Comparison of ENCODE assay signal across 8 mouse cellular contexts in genomic region chr7:127921516-127921915, GRCm38 (mm10). TPM values are rescaled to one million over a fixed set of nuclear protein-coding genes. Genes with fewer than 3 reads are reported as not detected.
DNase-seq lines count a peak whose midpoint lies in the region; ATAC-seq and TF ChIP-seq lines count a peak whose summit lies in the region.

No protein-coding gene starts in this region.

- DNase-seq in gastrocnemius, adult 2 months, result no peak
- no peak for DNase-seq in gastrocnemius, postnatal 25 days
- peak; percentile 14 for DNase-seq in midbrain, postnatal 0 days (ENCODE audit: low spot score)
- DNase-seq in retina, postnatal 1 day, result peak; percentile 42
- DNase-seq in c-Kit-positive CD71-positive TER-119-positive erythroid progenitor cells, embryonic 14.5 days (ENCODE audit: low spot score), result no peak

- H3K4me1 ChIP-seq in midbrain, postnatal 0 days (ENCODE audit: insufficient read depth, low read length), result no peaks in the 10 kb centered on the region
- no peaks in the 10 kb centered on the region for H3K4me1 ChIP-seq in midbrain, embryonic 16.5 days (ENCODE audit: control insufficient read depth, insufficient read depth, low read length)
- H3K4me1 ChIP-seq in neural tube, embryonic 15.5 days, result no peaks in the 10 kb centered on the region

- peak; percentile 45 for TF ChIP-seq CTCF in gastrocnemius, adult 2 months (IDR thresholded peaks at IDR 0.05)
- TF ChIP-seq CTCF in midbrain, postnatal 0 days (IDR thresholded peaks at IDR 0.05), result peak; percentile 48

- no peaks in the 10 kb centered on the region for H3K9me3 ChIP-seq in midbrain, postnatal 0 days (ENCODE audit: low read length)
- no peaks in the 10 kb centered on the region for H3K9me3 ChIP-seq in midbrain, embryonic 16.5 days (replicated peaks; ENCODE audit: control insufficient read depth, low read length, poor library complexity, severe bottlenecking)
- H3K9me3 ChIP-seq in neural tube, embryonic 15.5 days (replicated peaks), result no peaks in the 10 kb centered on the region

- intact Hi-C loops in gastrocnemius, adult 2 months (cut with DNase I), result no loop called here

- no peak overlapping the region for H3K9ac ChIP-seq in midbrain, postnatal 0 days (replicated peaks; ENCODE audit: low read length, poor library complexity, severe bottlenecking)
- no peak overlapping the region for H3K9ac ChIP-seq in midbrain, embryonic 16.5 days (ENCODE audit: low read depth, low read length)
- no peak overlapping the region for H3K9ac ChIP-seq in neural tube, embryonic 15.5 days (replicated peaks)

- H3K4me3 ChIP-seq in gastrocnemius, adult 2 months, result no peak overlapping the region
- H3K4me3 ChIP-seq in midbrain, postnatal 0 days (ENCODE audit: low read depth, low read length), result no peak overlapping the region
- no peak overlapping the region for H3K4me3 ChIP-seq in midbrain, embryonic 16.5 days (ENCODE audit: low read depth, low read length)
- no peak overlapping the region for H3K4me3 ChIP-seq in neural tube, embryonic 15.5 days (replicated peaks)

- ATAC-seq in midbrain, postnatal 0 days (ENCODE audit: low FRiP score), result no peak
- no peak for ATAC-seq in midbrain, embryonic 16.5 days
- ATAC-seq in granulocyte monocyte progenitor cell, adult 5-6 weeks (replicated peaks; ENCODE audit: poor library complexity, severe bottlenecking), result peak; percentile 46
- no peak for ATAC-seq in neural tube, embryonic 15.5 days (ENCODE audit: low FRiP score)

- H3K27me3 ChIP-seq in midbrain, postnatal 0 days (ENCODE audit: insufficient read depth, low read length), result no peaks in the 10 kb centered on the region
- no peaks in the 10 kb centered on the region for H3K27me3 ChIP-seq in midbrain, embryonic 16.5 days (ENCODE audit: control insufficient read depth, insufficient read depth, low read depth, low read length)
- no peaks in the 10 kb centered on the region for H3K27me3 ChIP-seq in neural tube, embryonic 15.5 days (replicated peaks)

- H3K27ac ChIP-seq in gastrocnemius, adult 2 months, result no peak overlapping the region
- no peak overlapping the region for H3K27ac ChIP-seq in midbrain, postnatal 0 days (ENCODE audit: low read depth, low read length)
- no peak overlapping the region for H3K27ac ChIP-seq in midbrain, embryonic 16.5 days (ENCODE audit: low read length)
- no peak overlapping the region for H3K27ac ChIP-seq in neural tube, embryonic 15.5 days (replicated peaks)

- WGBS in midbrain, postnatal 0 days, result 65% methylated on average over 8 of the region's 8 CpGs
- WGBS in midbrain, embryonic 16.5 days, result 61% methylated on average over 8 of the region's 8 CpGs
- WGBS in neural tube, embryonic 15.5 days, result 66% methylated on average over 8 of the region's 8 CpGs

- H3K4me2 ChIP-seq in midbrain, postnatal 0 days (ENCODE audit: low read depth, low read length, poor library complexity, severe bottlenecking), result no peak overlapping the region
- no peak overlapping the region for H3K4me2 ChIP-seq in midbrain, embryonic 16.5 days (ENCODE audit: low read length)
- no peak overlapping the region for H3K4me2 ChIP-seq in neural tube, embryonic 15.5 days

- peaks cover 40% of the 10 kb centered on the region for H3K36me3 ChIP-seq in midbrain, postnatal 0 days (ENCODE audit: insufficient read depth, low read length)
- peaks cover 9% of the 10 kb centered on the region for H3K36me3 ChIP-seq in midbrain, embryonic 16.5 days (ENCODE audit: control insufficient read depth, insufficient read depth, low read length)
- H3K36me3 ChIP-seq in neural tube, embryonic 15.5 days, result peaks cover 66% of the 10 kb centered on the region

RNA-seq across cellular contexts. Expression of gene Prss8, which starts 8.4 kb away (rescaled TPM):
- total RNA-seq in gastrocnemius, adult 2 months (2021), result not detected
- not detected for total RNA-seq in gastrocnemius, postnatal 25 days (2021)
- 0.90 and 2.7 TPM in 2 replicates for total RNA-seq in midbrain, postnatal 0 days (2014; rRNA removed)
- 0.37 and 0.69 TPM in 2 replicates for polyA plus RNA-seq in midbrain, postnatal 0 days (2015; fragmentation: Nextera tagmentation; extraction: Ambion mirVana)
- 0.20 and 0.27 TPM in 2 replicates for polyA plus RNA-seq in midbrain, embryonic 16.5 days (2015; fragmentation: Nextera tagmentation; extraction: Ambion mirVana)
- not detected in 2 replicates for total RNA-seq in granulocyte monocyte progenitor cell, adult 5-6 weeks (2014; fragmentation: Nextera tagmentation)
- total RNA-seq in granulocyte monocyte progenitor cell, adult 5-6 weeks (2017), result 0.52 TPM in 1 of 2 replicates, not detected in the other
- polyA plus RNA-seq in neural tube, embryonic 15.5 days (2015; fragmentation: Nextera tagmentation; extraction: Ambion mirVana), result 0.40 and 5.1 TPM in 2 replicates

RNA-seq across cellular contexts. Expression of gene Kat8, which starts 9.2 kb away (rescaled TPM):
- 10 to 100 TPM; 24.3 to 26.6 TPM for total RNA-seq in gastrocnemius, adult 2 months (2021)
- total RNA-seq in gastrocnemius, postnatal 25 days (2021), result 10 to 100 TPM; 19.9 to 20.0 TPM
- 28.1 and 33.7 TPM in 2 replicates for total RNA-seq in midbrain, postnatal 0 days (2014; rRNA removed)
- 34.8 TPM in 2 replicates for polyA plus RNA-seq in midbrain, postnatal 0 days (2015; fragmentation: Nextera tagmentation; extraction: Ambion mirVana)
- polyA plus RNA-seq in midbrain, embryonic 16.5 days (2015; fragmentation: Nextera tagmentation; extraction: Ambion mirVana), result 46.9 and 48.3 TPM in 2 replicates
- 20.4 and 25.0 TPM in 2 replicates for total RNA-seq in granulocyte monocyte progenitor cell, adult 5-6 weeks (2014; fragmentation: Nextera tagmentation)
- 18.1 and 21.0 TPM in 2 replicates for total RNA-seq in granulocyte monocyte progenitor cell, adult 5-6 weeks (2017)
- 41.3 and 46.1 TPM in 2 replicates for polyA plus RNA-seq in neural tube, embryonic 15.5 days (2015; fragmentation: Nextera tagmentation; extraction: Ambion mirVana)

RNA-seq across cellular contexts. Expression of gene Bckdk, which starts 17.6 kb away (rescaled TPM):
- 100 to 1,000 TPM; 169 to 177 TPM for total RNA-seq in gastrocnemius, adult 2 months (2021)
- 100 to 1,000 TPM; 142 to 143 TPM for total RNA-seq in gastrocnemius, postnatal 25 days (2021)
- 47.8 and 77.7 TPM in 2 replicates for total RNA-seq in midbrain, postnatal 0 days (2014; rRNA removed)
- polyA plus RNA-seq in midbrain, postnatal 0 days (2015; fragmentation: Nextera tagmentation; extraction: Ambion mirVana), result 52.7 and 63.7 TPM in 2 replicates
- polyA plus RNA-seq in midbrain, embryonic 16.5 days (2015; fragmentation: Nextera tagmentation; extraction: Ambion mirVana), result 61.3 and 67.1 TPM in 2 replicates
- total RNA-seq in granulocyte monocyte progenitor cell, adult 5-6 weeks (2014; fragmentation: Nextera tagmentation), result 63.3 and 78.0 TPM in 2 replicates
- 38.6 and 50.5 TPM in 2 replicates for total RNA-seq in granulocyte monocyte progenitor cell, adult 5-6 weeks (2017)
- 58.2 and 66.7 TPM in 2 replicates for polyA plus RNA-seq in neural tube, embryonic 15.5 days (2015; fragmentation: Nextera tagmentation; extraction: Ambion mirVana)

RNA-seq across cellular contexts. Expression of gene Prss36, which starts 25.0 kb away (rescaled TPM):
- total RNA-seq in gastrocnemius, adult 2 months (2021), result 1 to 10 TPM; 6.0 to 7.1 TPM
- total RNA-seq in gastrocnemius, postnatal 25 days (2021), result 1 to 10 TPM; 4.4 to 6.1 TPM
- 6.1 and 20.1 TPM in 2 replicates for total RNA-seq in midbrain, postnatal 0 days (2014; rRNA removed)
- polyA plus RNA-seq in midbrain, postnatal 0 days (2015; fragmentation: Nextera tagmentation; extraction: Ambion mirVana), result 13.3 and 15.5 TPM in 2 replicates
- 12.2 and 13.4 TPM in 2 replicates for polyA plus RNA-seq in midbrain, embryonic 16.5 days (2015; fragmentation: Nextera tagmentation; extraction: Ambion mirVana)
- total RNA-seq in granulocyte monocyte progenitor cell, adult 5-6 weeks (2014; fragmentation: Nextera tagmentation), result 0.92 and 7.3 TPM in 2 replicates
- total RNA-seq in granulocyte monocyte progenitor cell, adult 5-6 weeks (2017), result 0.90 and 3.3 TPM in 2 replicates
- polyA plus RNA-seq in neural tube, embryonic 15.5 days (2015; fragmentation: Nextera tagmentation; extraction: Ambion mirVana), result 13.9 and 16.2 TPM in 2 replicates

RNA-seq across cellular contexts. Expression of gene Vkorc1, which starts 26.1 kb away (rescaled TPM):
- 10 to 100 TPM in 1 of 2 experiments, 1 to 10 TPM in 1; 9.2 to 12.6 TPM for total RNA-seq in gastrocnemius, adult 2 months (2021)
- 10 to 100 TPM; 12.7 to 18.3 TPM for total RNA-seq in gastrocnemius, postnatal 25 days (2021)
- total RNA-seq in midbrain, postnatal 0 days (2014; rRNA removed), result 22.7 and 30.3 TPM in 2 replicates
- polyA plus RNA-seq in midbrain, postnatal 0 days (2015; fragmentation: Nextera tagmentation; extraction: Ambion mirVana), result 61.2 and 62.8 TPM in 2 replicates
- 55.1 and 59.5 TPM in 2 replicates for polyA plus RNA-seq in midbrain, embryonic 16.5 days (2015; fragmentation: Nextera tagmentation; extraction: Ambion mirVana)
- total RNA-seq in granulocyte monocyte progenitor cell, adult 5-6 weeks (2014; fragmentation: Nextera tagmentation), result 93.1 and 126 TPM in 2 replicates
- 24.9 and 69.4 TPM in 2 replicates for total RNA-seq in granulocyte monocyte progenitor cell, adult 5-6 weeks (2017)
- 86.2 and 96.0 TPM in 2 replicates for polyA plus RNA-seq in neural tube, embryonic 15.5 days (2015; fragmentation: Nextera tagmentation; extraction: Ambion mirVana)

Comparison
In these comparisons a context has a peak if more than half of its experiments do, and no peak if none do; other contexts are left out.
1. DNase-seq: peak in midbrain, postnatal 0 days (single experiment) and retina, postnatal 1 day (single experiment); none in gastrocnemius, adult 2 months (single experiment), gastrocnemius, postnatal 25 days (single experiment) and c-Kit-positive CD71-positive TER-119-positive erythroid progenitor cells, embryonic 14.5 days (single experiment).